Mouse (Mus musculus) spleen, adult 2 months (tissue): ENCODE data around the gene Ugt1a6a. TPM values are rescaled to one million over a fixed set of nuclear protein-coding genes. Genes with fewer than 3 reads are reported as not detected.
"Not testable (repeated sequence)": the region's sequence is repeated elsewhere in the genome, so short reads cannot be mapped to it uniquely, and the experiment has no call there.

Source experiments
- DNase-seq, 2 experiments: peaks; one replicate each; pipeline versions ENCODE4 v3.0.0 to v3.0.0-alpha.2; 2012 to 2021; ENCODE audit warnings: low spot score in 2 of 2, low read depth in 1 of 2
- H3K27ac ChIP-seq: fragments of 200-500 bp; 2 replicates; pipeline ENCODE4 v1.5.1; 2012; ENCODE audit warnings: low read length, inconsistent platforms; ENCODE audit not compliant: insufficient read depth
- H3K27me3 ChIP-seq: fragments of 200-500 bp; 2 replicates; pipeline ENCODE4 v1.6.1; 2012; ENCODE audit warnings: mild to moderate bottlenecking, moderate library complexity, low read length, inconsistent platforms; ENCODE audit not compliant: control insufficient read depth, insufficient read depth
- H3K36me3 ChIP-seq: fragments of 200-500 bp; 2 replicates; pipeline ENCODE4 v1.6.1; 2012; ENCODE audit warnings: mild to moderate bottlenecking, low read length, inconsistent platforms; ENCODE audit not compliant: control insufficient read depth, insufficient read depth
- H3K4me1 ChIP-seq: fragments of 200-500 bp; 2 replicates; pipeline ENCODE4 v1.6.1; 2011; ENCODE audit warnings: inconsistent platforms; ENCODE audit not compliant: control insufficient read depth, insufficient read depth, insufficient read length
- H3K4me3 ChIP-seq: fragments of 200-500 bp; 2 replicates; pipeline ENCODE4 v1.5.1; 2011; ENCODE audit warnings: mild to moderate bottlenecking, inconsistent platforms; ENCODE audit not compliant: insufficient read depth, insufficient read length; ENCODE audit errors: extremely low read depth
- CTCF ChIP-seq: fragments of 200-500 bp; IDR thresholded peaks from 2 replicates; pipeline ENCODE4 v1.5.1; 2011; ENCODE audit warnings: mild to moderate bottlenecking, inconsistent platforms; ENCODE audit not compliant: insufficient read depth, insufficient read length, insufficient replicate concordance; ENCODE audit errors: extremely low read depth
- POLR2A ChIP-seq: fragments of 200-500 bp; IDR thresholded peaks from 2 replicates; pipeline ENCODE4 v1.6.1; 2011; ENCODE audit warnings: low read depth, low read length, inconsistent platforms
- WGBS: fragments of 180-500 bp; shearing (Covaris S2); methylation state at CpG from one replicate; pipeline ENCODE4 v1.1.7; 2018; 5-methylcytosine and 5-hydroxymethylcytosine counted together
- polyA plus RNA-seq: library from polyadenylated mRNA; depleted of rRNA; stranded (reverse); fragments of >200 nt; gene quantifications from 2 replicates; pipeline ENCODE4 v1.2.3, GENCODE M21; 2012

Ugt1a6a gene
- polyA plus RNA-seq, 1 experiment, result 0.44 TPM

GRCm38 (mm10) chr1:88223591-88223990 lies 89.0 kb downstream of the Ugt1a6a start:
- H3K27ac ChIP-seq, result no peak overlapping the region
- no peaks in the 10 kb centered on the region for H3K27me3 ChIP-seq
- no peaks in the 10 kb centered on the region for H3K4me1 ChIP-seq
- H3K36me3 ChIP-seq, result no peaks in the 10 kb centered on the region
- no peak for DNase-seq
- WGBS, result 58% methylated on average over 1 of the region's 1 CpGs
- no peak overlapping the region for H3K4me3 ChIP-seq
- TF ChIP-seq POLR2A (no peak), CTCF (no peak)

GRCm38 (mm10) chr1:88224029-88224776 lies 89.6 kb downstream of the Ugt1a6a start:
- TF ChIP-seq POLR2A (no peak), CTCF (no peak)
- Histone ChIP-seq H3K4me3 (no peak overlapping the region), H3K4me1 (no peaks in the 10 kb centered on the region), H3K27ac (no peak overlapping the region), H3K27me3 (no peaks in the 10 kb centered on the region), H3K36me3 (no peaks in the 10 kb centered on the region)
- 67% methylated on average over 2 of the region's 2 CpGs for WGBS
- no peak for DNase-seq

DNA sequence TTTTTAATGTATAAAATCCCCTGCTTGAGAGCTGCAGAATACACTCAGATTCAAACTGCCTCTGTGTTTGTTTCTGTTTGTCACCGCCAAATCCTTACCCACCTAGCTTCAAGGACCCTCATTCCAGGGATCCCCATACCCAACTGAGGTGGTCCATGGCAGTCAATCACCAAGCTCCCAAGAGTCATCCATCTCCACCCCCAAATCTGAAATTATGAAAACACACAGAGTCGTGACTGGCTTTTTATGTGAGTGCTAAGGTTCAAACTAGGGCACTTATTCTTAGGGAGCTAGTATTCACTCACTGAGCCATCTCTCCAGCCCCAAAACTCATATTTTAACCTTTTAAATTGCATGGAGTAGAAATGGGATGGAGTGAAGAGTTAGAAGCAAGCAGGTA lies 90.7 kb downstream of the Ugt1a6a start:
- 37% methylated on average over 2 of the region's 2 CpGs for WGBS
- H3K27me3 ChIP-seq, H3K27ac ChIP-seq, DNase-seq, H3K36me3 ChIP-seq, H3K4me3 ChIP-seq, H3K4me1 ChIP-seq: not testable (repeated sequence)

- TF ChIP-seq POLR2A (no peak), CTCF (no peak)
- Histone ChIP-seq H3K4me1 (no peaks in the 10 kb centered on the region), H3K4me3 (no peak overlapping the region), H3K27me3 (no peaks in the 10 kb centered on the region), H3K36me3 (no peaks in the 10 kb centered on the region), H3K27ac (no peak overlapping the region)
- DNase-seq, result no peak
Measured at GRCm38 (mm10) chr1:88225741-88226140, 91.1 kb downstream of the Ugt1a6a start.

DNA sequence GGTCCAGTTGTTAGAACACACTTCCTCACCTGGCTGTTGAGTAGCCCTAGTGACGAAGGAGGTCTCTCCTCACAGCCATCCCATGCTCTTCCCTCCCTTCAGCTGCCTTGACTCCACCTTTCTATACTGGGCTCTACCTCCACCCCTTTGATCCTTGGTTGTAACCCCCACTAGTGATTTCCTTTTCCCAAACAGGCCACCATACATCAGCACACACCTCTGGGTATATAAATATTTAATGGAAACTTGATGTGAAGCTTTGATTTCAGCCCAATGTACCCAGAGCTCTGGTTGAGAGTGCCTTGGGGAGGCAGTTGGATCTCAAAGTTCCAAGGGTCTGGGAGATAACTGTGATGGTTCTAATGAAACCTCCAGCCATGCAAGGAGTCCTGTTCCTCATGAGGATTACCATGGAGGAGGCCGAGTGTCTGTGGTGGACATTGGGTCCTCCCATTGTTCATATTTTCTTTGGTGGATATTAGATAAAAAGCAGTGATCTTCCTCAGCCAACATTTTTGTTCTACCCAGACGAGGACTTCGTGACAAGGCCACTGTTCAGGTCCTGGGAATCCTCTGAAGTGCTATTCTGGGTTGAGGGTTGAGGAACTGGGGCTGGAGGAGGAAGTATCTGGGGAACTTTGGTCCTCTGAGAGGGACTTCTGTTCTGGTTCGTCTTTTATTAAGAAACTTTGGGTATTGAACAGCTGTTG lies 92.2 kb downstream of the Ugt1a6a start, which contains the start of gene Mroh2a:
Gene Mroh2a, plus strand, starts transcription at position 317 of the 710 bp plus-strand sequence.
- Histone ChIP-seq H3K27ac (no peak within 1 kb of the TSS), H3K36me3 (no peaks in the 10 kb centered on the region), H3K4me1 (no peaks in the 10 kb centered on the region), H3K4me3 (no peak within 1 kb of the TSS), H3K27me3 (no peaks in the 10 kb centered on the region)
- DNase-seq, result no peak
- no peak for TF ChIP-seq CTCF
- TF ChIP-seq POLR2A, result no peak
- 48% methylated on average over 5 of the region's 5 CpGs for WGBS

- WGBS, result 60% methylated on average over 2 of the region's 2 CpGs
- Histone ChIP-seq H3K4me3 (no peak overlapping the region), H3K4me1 (no peaks in the 10 kb centered on the region), H3K36me3 (no peaks in the 10 kb centered on the region), H3K27me3 (no peaks in the 10 kb centered on the region), H3K27ac (no peak overlapping the region)
- no peak for DNase-seq
- TF ChIP-seq CTCF, result no peak
- no peak for TF ChIP-seq POLR2A
Measured at GRCm38 (mm10) chr1:88227482-88227881, 92.9 kb downstream of the Ugt1a6a start.

DNA sequence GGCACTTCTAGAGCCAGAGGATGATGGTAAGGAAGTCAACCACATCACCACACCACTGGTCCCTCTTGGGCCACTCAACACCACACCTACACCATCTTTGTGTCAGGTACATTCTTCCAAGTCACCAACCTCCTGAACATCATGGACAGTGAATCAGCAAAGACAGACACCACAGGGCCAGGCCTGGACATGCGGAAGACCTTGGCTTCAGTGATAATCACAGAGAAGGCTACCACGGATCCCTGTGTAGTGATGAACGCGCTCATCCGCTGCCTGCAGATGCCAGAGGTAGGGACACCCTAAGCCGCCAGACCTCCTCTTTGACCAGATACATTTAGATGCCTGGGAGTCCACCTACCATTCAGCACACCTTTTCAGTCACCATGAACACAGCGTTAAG lies 93.5 kb downstream of the Ugt1a6a start:
- DNase-seq, result no peak
- no peaks in the 10 kb centered on the region for H3K27me3 ChIP-seq
- H3K36me3 ChIP-seq, result no peaks in the 10 kb centered on the region
- TF ChIP-seq CTCF, result no peak
- no peak overlapping the region for H3K27ac ChIP-seq
- WGBS, result 71% methylated on average over 7 of the region's 7 CpGs
- H3K4me1 ChIP-seq, result no peaks in the 10 kb centered on the region
- no peak overlapping the region for H3K4me3 ChIP-seq
